Mouse (Mus musculus): ENCODE results near the gene Slc15a1.
A peak's percentile ranks its signal among the peaks of the same experiment; 100 is the strongest.

Slc15a1 gene

DNA sequence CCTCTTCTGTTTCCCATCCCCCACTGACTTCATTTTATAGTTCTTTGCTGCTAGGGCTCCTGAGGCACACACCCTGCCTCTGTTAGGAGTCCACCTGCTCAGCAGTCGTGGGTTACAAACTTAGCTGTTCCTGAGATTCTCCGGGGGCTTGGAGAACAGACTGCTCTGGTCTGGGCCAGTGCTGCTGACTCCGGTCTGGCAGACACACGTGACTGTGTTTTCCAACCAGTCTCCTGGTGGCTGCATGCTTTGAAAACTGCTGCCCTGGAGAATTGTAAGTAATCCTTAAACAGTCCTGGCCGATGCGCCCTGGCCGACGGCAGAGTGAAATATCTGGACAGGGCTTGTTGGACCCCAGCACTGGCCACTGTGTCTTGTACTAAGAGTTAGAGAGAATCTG lies 12.7 kb downstream of the Slc15a1 start:
- no peak for DNase-seq (ENCODE audit: low spot score in 2 of 2)

DNA sequence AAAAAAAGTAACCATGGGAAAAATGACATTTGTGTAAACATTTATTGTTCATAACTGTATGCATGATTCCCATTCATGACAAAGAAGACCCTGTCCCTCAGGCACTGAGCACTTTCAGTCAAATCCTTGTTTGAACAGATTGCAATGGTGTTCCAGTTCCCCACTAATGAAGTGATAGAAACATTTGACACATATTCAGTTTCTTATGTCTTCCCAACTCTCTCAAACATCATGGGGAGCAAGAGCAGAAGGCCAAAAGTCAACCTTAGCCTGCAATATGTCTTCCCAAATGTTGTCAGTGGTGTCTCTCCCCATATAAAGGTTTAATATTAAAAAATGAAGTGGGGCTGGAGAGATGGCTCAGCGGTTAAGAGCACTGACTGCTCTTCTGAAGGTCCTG lies 19.3 kb downstream of the Slc15a1 start:
- DNase-seq (ENCODE audit: low spot score in 2 of 2) = no peak

DNA sequence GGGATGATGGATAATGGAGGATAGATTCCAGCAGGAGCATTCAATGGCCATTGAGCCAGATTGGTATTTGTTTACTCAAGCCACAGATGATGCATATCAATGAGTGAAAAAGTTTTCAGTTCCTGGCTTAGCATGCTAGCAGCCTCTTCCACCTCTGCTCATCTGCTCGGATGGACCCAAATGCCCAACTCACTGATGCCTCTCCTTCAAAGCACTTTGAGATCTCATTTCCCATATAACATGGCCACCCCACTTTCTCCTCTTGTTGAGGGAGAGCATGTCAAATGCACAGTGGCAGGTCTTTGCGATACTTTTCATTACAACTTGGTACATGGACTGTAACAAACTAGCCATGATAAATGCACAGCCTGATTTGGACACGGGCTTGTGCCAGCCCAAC lies 20.6 kb downstream of the Slc15a1 start:
- DNase-seq (ENCODE audit: low spot score in 2 of 2) = no peak

DNA sequence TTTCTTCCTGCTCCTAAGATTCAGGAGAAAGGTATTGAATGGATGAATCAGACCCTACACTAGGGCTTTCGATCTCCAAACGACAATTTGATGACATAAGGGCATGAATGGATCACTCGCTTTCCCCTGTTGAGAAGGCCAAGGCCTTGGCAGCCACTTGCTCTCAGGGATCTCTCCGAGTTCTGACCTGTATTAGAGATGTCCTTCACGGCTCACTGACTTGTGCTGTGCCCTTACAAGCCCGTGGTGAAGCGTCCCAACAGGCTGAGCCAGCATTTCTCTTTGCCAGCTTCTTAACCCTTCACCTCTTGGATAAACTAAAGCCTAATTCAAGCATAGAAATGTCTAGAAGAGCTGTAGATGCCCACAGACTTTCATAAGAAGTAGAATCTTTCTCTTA lies 22.9 kb downstream of the Slc15a1 start:
- DNase-seq (ENCODE audit: low spot score in 2 of 2) = no peak

DNA sequence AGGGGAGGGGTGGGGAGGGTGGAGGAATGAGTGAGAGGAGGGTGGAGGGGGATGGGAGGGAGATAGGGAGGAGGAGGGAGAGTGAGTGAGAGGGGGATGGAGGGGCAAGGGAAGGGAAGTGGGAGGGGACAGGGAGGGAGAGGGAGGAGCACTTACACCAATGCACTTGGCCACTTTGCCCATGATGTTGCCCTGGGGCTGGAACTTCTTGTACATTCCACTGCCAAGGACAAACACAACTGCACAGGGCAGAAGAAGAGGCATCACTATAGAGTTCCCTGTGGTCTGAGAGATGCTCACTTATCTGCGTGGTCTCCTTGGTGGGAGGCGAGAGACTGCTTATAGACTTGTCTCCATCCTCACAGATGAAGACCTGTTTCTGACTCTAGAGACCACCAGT lies 23.5 kb downstream of the Slc15a1 start:
- no peak for DNase-seq (ENCODE audit: low spot score in 2 of 2)

DNA sequence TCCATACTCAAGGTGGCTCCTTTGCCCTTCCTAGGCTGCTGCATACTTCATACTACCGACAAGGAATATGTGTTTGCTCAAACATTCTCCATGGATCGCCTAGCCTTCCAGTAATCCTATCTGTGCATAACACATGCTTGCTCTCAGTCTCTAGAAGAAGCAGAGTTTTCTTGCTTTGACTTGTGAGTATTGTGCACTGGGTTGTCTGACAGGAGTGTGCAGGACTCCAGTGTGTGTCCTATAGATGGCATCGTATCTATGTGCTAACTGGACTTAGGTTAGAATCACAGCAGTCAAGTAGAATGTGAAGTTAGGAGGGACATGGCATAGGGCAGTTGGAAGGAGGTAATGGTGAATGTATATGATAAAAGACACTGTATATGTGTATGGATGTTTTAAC lies 26.0 kb downstream of the Slc15a1 start:
- DNase-seq (ENCODE audit: low spot score in 2 of 2) = no peak

DNA sequence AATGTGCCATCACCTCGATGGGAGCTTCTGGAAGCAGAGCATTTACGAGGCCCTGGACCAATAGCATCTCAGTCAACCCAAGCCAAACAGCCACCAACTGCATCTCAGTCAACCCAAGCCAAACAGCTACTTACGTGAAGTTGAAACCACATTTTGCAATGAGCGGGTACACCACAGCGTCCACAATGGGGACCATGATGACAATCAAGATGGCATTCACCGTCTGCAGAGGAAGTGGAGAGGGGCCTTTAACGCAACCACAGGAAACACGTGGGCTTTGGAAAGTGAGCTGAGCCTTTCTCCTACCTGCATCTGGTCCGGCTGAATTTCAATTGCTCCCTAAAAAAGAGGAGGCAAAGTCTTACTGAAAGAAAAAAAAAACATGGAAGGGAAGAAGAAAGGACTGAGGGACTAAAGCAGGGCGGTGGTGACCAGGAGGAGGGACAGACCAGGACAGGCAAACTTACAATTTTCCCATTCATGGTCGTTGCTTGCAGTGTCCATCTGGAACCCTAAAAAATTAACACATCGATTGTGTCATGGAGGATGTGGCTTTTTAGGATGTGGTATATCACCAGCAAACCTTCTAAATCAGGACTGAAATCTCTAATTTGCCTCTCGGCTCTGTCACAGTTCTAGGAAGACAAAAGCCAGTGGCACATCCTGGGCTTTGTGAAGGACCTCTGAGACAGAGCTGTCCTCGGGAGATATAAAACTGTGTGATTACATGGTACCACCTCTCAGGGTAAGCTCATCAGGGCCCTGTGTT lies 26.9 kb downstream of the Slc15a1 start:
- peak; percentile 21 to 43 for DNase-seq (ENCODE audit: low spot score in 2 of 2)

DNA sequence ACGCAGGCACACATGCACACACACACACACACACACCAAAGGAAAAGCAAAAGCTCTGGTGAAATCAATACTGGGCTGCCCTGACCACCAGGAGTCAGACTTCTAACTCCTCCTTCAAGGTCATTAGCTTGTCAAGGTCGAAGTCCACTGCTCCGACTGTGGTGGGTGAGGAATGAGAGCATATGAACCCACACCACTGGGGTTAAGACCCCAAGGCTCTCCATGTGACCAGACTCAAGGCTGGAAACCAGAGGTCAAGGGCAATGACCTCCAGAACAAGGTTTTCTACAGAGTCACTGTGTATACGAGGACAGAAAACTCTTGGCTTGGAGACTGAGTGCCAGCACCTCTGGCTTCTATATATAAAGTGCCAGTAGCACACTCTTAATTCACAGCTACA lies 31.2 kb downstream of the Slc15a1 start:
- no peak for DNase-seq (ENCODE audit: low spot score in 2 of 2)

DNA sequence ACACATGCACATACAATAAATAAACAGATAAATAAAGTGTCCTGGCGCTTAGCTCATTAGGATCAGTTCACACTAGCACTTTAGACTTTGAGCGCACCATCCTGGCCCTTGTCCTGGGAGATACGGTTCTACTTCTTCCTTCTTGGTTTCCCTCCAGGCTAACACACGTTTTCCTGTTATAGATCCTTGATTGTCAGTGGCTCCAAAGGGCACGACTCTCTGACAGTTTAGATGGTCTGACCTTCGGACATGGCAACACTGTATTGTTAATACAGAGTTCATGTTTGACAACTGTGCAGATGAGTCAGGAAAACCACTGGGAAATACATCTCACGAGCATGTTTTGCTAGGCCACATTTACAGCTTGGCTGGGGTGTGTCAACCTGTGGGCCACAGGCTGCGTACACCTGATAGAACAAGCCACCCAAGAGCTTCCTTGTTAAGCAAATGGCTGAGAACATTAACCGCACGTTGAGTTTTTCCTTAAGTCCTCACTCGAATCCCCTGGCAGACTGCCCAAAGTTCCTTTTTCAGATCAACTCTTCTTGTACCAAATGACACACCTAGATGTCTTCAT lies 33.4 kb downstream of the Slc15a1 start:
- DNase-seq (ENCODE audit: low spot score in 2 of 2) = no peak

DNA sequence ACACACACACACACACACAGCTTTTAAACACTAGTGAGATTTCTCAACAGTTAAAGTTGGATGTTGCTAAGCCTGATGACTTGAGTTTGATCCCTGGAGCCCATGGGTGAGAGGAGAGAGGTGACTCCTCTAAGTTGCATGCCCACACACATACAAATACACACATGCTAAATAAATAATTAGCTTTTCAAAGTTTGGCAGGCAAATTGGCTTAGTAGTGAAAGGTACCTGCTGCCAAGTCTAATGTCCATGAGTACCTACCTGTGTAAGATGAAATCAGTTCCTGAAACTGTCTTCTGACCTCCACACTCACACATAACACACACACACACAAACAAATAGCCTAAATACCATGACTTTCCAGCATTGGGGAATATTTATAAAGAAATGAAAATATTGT lies 35.5 kb downstream of the Slc15a1 start:
- DNase-seq (ENCODE audit: low spot score in 2 of 2) = no peak

DNA sequence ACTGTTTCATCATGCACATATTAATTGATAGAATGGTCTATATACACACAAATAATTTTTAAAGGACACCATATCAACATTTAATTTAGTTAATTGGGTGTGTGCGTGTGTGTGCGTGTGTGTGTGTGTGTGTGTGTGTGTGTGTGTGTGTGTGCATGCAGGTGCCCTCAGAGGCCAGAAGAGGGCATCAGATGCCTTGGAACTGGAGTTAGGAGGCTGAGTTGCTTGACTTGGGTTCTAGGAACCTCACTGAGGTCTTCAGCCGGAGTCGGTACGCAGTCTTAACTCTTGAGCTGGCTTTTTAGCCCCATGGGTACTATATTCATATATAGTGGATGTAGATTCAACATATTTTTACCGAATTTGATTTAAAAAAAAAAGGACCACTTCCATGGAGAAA lies 37.4 kb downstream of the Slc15a1 start:
- no peak for DNase-seq (ENCODE audit: low spot score in 2 of 2)

DNA sequence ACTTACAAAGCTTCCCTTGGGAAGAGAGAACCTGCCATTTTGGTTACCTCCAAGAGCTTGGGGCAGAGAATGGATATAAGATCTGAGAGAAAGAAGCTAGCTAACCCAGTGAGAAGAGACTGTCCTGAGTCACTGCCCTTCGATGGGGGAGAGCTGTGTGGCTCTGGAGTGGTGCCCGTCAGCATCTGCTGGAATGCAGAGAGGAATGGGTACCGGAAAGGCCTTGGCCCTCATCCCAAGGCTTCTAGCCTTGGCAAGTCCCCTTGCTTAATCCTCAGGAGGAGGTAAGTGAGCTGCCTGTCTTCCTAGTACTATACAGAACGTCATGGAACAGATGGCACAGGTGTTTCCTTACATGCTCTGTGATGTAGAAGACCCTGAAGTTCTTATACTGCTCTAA lies 38.6 kb downstream of the Slc15a1 start:
- no peak for DNase-seq (ENCODE audit: low spot score in 2 of 2)

DNA sequence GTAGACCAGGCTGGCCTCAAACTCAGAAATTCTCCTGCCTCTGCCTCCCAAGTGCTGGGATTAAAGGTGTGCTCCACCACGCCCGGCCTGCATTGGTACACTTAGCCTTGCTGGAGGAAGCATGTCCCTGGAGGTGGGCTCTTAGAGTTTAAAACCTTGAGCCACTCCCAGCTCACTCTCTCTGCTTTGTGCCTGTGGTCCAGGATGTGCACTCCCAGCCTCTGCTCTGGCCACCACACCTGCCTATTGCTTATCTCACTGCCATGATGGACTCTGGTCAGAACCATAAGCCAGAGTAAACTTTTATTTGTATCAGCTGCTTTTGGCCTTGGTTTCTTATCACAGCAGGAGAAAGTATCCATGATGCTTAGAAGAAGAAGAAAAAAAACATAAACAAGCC lies 40.7 kb downstream of the Slc15a1 start:
- DNase-seq (ENCODE audit: low spot score in 2 of 2) = no peak

DNA sequence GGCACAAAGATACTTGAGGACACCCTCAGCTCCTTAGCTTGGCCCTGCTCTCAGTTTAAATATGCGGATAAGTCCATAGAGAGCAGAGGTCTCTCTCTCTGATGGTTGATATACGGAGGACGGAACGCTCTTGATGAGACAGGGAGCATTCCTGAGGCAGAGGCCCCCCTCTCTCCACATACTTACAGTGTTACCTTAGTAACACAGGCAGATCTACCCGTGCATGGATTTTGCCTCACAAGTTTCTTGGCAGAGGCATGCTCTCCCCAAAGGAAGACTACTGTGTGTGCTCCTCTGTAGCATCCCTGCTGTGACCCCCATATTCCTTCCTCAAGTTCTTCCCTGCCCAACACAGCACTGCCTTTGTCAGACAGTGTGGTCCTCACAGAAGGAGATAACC lies 42.3 kb downstream of the Slc15a1 start:
- DNase-seq (ENCODE audit: low spot score in 2 of 2) = no peak

DNA sequence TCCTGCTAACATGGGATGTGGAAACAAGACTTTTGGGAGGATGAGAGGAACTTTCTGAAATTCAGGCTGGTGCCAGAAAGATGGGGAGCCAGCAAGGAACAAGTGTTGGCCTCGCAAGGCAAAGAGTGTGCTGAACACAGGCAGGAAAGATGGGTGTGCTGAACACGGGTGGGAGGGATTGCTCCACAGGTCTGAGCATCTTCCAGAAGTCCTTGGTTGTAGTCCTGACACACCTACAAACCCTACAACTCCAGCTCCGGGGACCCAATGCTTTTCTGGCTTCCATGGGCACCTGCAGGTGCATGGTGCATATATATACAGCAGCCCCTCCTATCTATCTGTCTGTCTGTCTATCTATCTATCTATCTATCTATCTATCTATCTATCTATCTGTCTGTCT lies 44.1 kb downstream of the Slc15a1 start:
- no peak for DNase-seq (ENCODE audit: low spot score in 2 of 2)

DNA sequence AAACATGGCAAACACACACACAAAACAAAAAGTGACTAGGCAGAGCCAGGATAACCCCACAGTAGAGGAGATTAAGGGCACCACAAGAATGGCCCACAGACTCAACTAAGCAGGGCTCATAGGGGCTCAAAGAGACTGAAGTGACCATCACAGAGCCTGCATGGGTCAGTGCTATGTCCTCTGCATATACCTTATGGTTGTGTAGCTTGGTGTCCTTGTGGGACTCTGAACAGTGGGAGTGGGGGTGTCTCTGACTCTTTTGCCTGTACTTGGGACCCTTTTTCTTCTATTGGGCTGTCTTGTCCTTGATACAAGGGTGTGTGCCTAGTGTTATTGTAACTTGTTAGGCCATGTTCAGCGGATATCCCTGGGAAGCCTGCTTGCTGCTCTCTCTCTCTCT lies 46.5 kb downstream of the Slc15a1 start:
- no peak for DNase-seq (ENCODE audit: low spot score in 2 of 2)

DNA sequence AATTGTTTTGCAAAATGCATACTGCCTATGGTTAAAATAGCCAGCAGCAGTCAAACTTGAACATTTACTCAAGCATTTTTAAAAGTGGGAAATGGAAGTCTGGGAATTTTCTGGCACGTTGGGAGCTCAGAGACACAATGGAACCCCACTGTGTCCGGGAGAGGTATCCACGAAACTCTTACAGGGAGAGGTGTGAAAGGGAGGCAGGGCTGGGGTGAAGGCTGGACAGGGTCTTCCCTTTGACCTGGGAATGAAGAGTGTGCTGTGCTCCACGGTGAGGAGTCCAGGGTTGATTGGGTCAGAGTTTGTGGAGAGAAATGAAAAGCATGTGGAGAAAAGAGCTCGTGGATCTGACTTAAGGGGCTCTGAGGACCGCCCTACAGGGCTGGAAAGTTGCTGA lies 47.5 kb downstream of the Slc15a1 start:
- DNase-seq (ENCODE audit: low spot score in 2 of 2) = no peak

DNA sequence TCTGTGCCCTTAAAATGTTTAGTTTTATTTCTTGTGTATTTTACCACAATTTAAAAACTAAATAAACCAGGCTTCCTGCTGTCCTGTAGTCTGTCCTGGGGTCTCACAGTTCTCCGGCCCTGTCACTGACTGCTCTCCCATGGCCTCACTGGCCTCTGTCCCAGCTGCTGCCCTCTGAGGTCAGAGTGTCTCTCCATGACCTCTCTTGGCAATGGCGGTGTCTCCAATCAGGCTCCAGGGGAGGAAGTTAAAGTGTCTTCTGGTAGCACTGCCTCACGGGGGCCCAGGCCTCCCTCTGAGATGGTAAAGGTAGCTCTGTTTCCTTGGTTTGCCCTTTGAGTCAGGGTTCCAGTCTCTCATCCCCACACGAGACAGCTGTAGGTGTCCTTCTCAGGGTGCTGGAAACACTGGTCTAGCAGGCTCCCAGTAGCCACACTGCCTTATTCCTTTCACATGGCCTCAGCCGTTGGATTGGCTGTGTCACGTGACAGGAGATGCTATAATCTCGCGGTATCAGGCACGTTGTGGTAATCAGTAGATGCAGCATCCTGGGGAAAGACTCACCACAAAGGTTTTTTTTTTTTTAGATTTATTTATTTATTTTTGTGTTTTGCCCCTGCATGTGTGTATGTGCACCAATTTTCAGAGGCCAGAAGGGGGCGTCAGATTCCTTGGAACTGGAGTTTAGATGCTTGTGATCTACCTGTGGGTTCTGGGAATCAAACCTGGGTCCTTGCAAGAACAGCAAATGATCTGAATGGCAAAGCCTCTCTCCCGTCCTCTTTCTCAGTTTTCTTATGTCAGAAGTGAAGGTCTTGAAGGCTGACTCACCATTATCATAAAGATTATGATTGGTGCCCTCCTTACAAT lies 48.4 kb downstream of the Slc15a1 start:
- DNase-seq (ENCODE audit: low spot score in 2 of 2) = no peak

DNA sequence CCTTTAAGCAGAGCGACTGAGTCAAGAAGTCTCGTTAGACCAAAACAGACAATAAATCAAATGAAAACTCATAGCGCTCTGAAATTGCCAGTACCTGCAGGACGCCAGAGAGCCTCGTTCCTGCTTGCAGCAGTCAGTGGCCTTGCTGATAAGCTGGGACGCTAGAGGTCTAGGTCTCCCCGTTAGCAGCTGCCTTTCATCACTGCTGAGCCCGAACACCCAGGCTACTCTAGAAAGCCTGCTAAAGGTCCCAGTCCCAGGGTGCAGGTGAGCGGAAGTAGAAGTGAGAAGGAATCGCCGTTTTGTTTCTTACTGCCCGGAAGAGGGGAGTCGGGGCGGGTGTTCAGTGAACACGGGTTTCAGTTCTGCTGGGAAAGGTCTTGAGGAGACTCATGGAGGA lies 49.1 kb downstream of the Slc15a1 start:
- DNase-seq (ENCODE audit: low spot score in 2 of 2) = no peak

DNA sequence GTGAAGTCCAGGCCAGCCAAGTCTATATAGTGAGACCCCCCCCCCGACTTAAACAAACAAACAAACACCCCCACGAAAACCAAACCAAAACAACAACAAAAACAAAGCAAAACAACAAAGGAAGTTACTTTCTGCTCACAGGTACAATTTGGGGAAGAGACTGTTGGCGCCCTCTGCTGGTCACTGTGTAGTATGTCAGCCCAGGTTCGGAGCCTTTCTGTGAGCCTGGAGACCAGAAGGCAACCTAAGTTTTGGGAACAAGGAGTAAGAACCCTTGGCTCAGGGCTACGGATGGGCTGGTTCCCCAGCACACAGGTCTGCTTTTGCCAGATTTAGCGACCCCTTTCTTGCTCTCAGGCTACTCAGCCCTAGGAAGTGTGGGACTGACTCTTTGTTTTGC lies 49.5 kb downstream of the Slc15a1 start:
- DNase-seq (ENCODE audit: low spot score in 2 of 2) = peak; percentile 41 to 66

DNA sequence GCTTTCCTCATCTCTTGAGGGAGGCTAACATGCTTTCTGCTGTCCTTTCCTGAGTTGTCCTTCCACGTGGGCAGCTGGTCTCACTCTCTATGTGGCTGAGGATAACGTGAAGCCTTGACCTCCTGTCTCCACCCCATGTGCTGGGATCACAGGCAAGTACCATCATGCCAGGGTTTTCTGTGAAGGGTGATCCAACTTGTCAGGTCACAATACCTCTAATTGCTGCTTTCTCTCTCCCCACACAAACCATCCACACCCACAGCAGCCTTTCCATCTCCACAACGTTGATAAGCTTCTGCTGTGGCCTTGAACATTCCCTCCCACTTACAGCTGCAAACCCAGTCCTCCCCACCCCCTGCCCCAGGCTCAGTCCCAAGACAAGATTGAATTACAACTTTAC lies 51.9 kb downstream of the Slc15a1 start:
- no peak for DNase-seq (ENCODE audit: low spot score in 2 of 2)

DNA sequence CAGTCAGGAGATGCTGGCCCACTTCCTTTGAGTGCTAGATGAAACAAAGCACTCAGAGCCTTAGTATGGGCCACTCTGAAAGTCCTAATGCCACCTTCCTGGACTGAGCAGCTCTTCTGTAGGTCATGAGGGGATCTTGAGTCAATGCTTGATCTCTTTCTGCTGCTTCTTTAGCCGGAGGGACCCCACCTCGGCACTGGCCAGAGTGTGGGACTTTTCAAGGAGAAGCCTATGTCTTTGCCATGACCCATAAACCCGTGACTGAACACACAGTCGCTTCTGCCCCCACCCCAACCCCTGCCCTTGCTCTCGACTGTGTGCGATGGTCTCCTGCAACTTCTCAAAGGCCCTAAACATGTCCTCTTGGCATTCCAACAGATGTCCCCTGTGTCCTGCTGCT lies 52.8 kb downstream of the Slc15a1 start:
- DNase-seq (ENCODE audit: low spot score in 2 of 2) = no peak

DNA sequence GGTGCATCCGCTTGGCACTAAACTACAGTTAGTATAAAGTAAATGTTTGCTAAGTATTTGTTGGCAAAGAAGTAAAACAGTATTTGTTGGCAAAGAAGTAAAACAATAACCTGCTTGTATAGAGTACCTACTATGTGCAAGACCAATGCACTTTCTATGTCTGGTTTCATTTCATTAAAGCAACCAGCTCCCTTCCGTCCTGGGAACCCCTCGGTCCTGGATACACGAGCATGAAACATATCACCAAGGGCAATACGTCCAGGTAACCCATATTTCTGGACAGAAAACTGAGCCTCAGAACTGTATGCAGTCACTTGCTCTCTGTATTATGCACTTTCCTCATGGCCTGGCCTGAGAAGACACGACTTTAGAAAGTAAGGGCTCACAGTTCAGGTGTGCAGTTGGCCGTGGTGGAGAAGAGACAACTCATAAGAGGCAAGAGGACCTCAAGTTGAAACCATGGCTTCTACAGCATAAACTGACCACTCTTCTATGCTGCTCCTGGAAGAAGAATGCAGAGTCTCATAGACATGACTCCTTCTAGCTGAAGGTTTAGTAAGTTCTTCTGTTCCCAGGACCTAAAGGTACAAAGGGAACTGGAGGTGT lies 53.5 kb downstream of the Slc15a1 start:
- DNase-seq (ENCODE audit: low spot score in 2 of 2) = no peak

Measured in natural killer cell, adult 2 months (primary cell).